Mouse (Mus musculus): ENCODE results near the gene Chrm1.

The Chrm1 gene

DNA sequence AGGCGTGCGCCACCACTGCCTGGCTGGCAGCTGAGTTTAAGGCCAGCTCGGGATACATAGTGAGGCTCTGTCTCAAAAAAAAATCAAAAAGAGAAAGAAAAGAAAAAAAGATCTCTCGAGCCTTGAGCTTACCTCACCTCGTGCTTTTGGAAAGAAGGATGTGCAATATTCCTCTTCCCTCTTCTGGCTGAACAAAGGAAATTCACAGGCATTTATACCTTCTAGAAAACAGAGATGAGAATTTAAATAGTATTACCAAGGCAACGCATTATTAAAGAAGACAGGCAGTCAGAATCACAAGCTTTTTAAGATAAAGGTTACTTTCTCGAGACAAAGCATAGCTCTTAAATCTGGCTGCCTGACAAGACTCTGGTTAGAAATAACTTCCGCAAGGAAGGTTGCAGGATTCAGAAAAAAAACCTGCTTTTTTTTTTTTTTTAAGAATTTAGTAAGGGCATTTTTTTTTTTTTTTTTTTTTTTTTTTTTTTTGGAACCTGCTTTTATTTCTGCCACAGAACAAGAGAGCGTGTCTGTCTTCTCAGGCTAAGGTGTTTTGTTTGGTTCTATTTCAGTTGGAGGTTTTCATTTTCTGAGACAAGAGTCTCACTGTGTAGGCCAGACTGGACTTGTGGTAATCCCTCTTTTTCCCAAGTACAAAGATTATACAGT is 28.4 kb downstream of the Chrm1 start:
- DNase-seq: no peak

- no peak for DNase-seq
These were observed 29.2 kb downstream of the Chrm1 start for GRCm38 (mm10) chr19:8692740-8693139.

- peak; percentile 61 for DNase-seq
These were observed 31.7 kb downstream of the Chrm1 start for GRCm38 (mm10) chr19:8695330-8695729.

DNA sequence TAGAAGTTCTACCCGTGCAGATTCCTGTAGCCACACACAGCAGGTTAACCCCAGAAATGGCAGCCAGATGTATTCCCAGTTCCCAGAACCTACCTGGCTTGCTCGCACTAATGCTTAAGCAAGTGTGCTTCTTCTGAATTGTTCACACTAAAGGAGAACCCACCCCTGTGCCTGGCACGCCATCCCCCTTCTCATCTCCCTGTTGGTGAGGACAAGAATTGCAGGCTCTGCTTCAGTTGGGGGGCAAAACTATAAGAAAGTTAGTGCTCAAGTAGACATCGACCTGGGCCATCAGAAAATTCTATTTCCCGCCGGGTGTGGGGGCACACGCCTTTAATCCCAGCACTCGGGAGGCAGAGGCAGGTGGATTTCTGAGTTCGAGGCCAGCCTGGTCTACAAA is 36.1 kb downstream of the Chrm1 start:
- no peak for DNase-seq

DNA sequence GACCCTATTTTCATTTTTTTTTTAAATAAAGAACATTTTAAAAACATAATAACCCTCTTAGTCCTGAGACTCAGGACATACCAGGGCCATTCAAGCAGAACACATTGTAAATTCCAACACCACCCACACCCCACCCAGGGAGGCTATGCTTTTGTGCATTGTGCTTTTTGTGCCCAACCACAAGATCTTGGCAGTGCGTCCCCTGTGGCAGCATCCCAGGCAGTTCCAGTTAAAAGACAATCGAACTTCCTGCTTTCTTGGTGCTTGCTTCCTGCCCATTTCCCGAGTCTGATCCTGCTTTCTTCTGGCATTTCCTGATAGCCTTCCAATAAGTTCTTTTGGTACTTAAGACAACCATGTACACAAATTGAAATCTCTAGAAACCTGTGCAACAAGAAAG is 38.9 kb downstream of the Chrm1 start:
- DNase-seq: peak; percentile 70

GRCm38 (mm10) chr19:8703571-8703970 is 40.0 kb downstream of the Chrm1 start:
- no peak for DNase-seq

GRCm38 (mm10) chr19:8705026-8705708 is 41.6 kb downstream of the Chrm1 start:
- no peak for DNase-seq

- no peak for DNase-seq
These were observed 42.6 kb downstream of the Chrm1 start for GRCm38 (mm10) chr19:8706132-8706667.

- DNase-seq: no peak
These were observed 43.3 kb downstream of the Chrm1 start for GRCm38 (mm10) chr19:8706930-8707329.

- DNase-seq: no peak
These were observed 45.4 kb downstream of the Chrm1 start for GRCm38 (mm10) chr19:8708954-8709353.

- no peak for DNase-seq
These were observed 46.5 kb downstream of the Chrm1 start for GRCm38 (mm10) chr19:8710057-8710456.

- peak; percentile 31 for DNase-seq
These were observed 47.9 kb downstream of the Chrm1 start for GRCm38 (mm10) chr19:8711506-8711905.

DNA sequence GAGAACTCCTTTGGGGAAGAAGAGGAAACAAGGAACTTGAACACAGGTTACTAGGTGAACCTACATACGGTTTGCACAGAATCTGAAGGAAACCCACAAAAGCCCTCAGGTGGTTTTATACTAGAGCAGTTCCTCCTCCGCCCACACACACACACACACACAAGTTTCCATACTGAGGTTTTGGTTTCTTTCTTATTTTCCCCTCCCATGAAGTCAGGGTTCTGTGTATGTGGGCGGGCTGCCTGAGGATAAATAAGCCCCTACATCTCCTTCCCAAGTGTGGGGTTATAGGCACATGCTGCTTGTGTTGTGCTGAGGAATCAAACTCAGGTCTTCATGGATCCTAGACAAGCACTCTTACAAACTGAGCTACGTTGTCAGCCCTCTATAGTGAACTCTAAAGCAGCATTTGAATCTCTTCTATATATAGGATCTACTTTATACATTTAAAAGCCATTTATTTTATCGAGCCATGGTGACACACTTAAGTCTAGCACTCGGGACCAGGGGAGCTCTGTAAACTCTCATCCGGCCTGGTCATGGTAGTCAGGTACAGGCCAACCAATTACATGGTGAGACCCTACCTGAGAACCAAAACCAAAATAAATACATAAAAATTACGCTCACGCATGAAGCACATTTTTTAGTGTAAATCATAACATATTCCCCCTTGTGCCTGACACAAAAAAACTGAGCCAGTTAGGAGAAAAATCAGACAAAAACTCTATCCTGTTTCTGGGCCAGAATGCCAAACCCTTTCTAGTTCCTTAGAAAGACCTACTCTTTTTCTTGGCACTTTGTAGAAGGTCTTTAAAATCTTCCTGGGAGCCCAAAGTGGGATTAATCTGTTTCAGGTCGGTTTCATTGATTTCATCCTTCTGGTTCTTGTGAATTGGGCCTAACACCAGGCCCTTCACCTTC is 48.6 kb downstream of the Chrm1 start:
- DNase-seq: no peak

GRCm38 (mm10) chr19:8712870-8713305 is 49.3 kb downstream of the Chrm1 start:
- DNase-seq: peak; percentile 89

- DNase-seq: peak; percentile 95
These were observed 49.9 kb downstream of the Chrm1 start for GRCm38 (mm10) chr19:8713306-8713996.

DNA sequence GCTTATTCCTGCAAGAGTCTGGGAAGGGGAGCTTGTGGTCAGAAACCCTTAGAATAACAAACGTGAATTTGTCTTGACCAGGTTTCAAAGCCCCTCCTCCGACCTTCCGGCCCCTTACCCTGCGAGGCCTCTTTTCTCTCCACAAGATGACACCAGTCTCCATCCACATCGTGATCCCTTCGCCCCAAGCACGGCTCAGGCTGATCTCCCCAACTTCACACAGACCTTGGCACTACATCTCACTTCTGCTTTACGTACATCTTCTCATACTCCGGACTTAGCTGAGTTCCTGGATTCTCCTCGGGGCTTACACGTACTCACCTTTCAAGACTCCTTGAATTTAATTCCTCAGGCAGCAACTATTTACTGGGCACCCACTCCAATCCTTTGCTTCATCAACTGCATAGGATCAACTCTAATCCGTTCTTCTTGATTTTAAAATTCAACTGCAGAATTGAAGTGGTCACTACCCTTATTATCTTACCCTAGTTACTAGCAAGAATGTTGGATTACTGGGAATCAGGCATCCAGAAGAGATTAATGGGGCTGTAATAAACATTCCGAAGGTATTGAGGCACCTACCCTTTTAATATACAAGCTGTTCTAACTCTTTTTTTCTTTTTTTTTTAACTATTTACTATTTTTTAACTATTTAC is 50.5 kb downstream of the Chrm1 start:
- DNase-seq: no peak

- DNase-seq: peak; percentile 43
These were observed 51.3 kb downstream of the Chrm1 start for GRCm38 (mm10) chr19:8714653-8715481.

GRCm38 (mm10) chr19:8715868-8716766 is 52.5 kb downstream of the Chrm1 start:
- no peak for DNase-seq

DNA sequence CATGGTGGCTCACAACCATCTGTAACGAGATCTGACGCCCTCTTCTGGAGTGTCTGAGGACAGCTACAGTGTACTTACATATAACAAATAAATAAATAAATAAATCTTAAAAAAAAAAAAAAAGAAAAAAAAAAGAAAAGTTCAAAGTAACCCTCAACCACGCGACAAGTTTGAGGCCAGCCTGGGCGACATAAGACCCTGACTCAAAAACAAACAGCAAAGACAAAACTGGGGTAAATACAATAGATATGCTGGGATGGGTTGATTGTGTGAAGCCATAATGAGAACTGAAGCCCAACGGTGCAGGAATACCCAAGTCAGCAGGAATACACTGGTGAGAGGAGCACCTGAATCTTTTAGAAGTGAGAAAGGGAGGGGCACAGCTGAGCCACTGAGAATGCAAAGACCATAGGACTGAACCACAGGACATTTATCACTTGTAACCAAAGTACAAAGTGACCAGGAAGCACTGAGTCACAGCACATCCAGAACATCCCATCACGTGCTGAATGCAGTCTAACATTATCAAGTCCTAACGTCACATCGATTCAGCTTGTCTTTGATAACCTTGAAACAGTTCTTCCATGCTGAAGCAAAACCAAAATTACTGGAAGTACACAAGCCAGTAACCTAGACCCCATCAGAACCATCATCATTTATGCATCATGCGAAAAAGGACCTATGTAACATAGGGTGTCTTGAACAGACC is 53.3 kb downstream of the Chrm1 start:
- DNase-seq: no peak
